Mouse (Mus musculus) cortical plate, adult 2 months (tissue): ENCODE measurements around the gene Hcn2. TPM values are rescaled to one million over a fixed set of nuclear protein-coding genes. Genes with fewer than 3 reads are reported as not detected.

ENCODE experiments used
- H3K27ac ChIP-seq: fragments of 200-500 bp; 2 replicates; pipeline ENCODE4 v1.5.1; 2012; ENCODE audit warnings: low read length, control low read depth, inconsistent platforms; ENCODE audit not compliant: insufficient read depth
- H3K4me1 ChIP-seq: fragments of 200-500 bp; 2 replicates; pipeline ENCODE4 v1.6.1; 2011; ENCODE audit warnings: low read length; ENCODE audit not compliant: control insufficient read depth, insufficient read depth
- H3K4me3 ChIP-seq: fragments of 200-500 bp; 2 replicates; pipeline ENCODE4 v1.5.1; 2011; ENCODE audit warnings: mild to moderate bottlenecking, low read length, control low read depth; ENCODE audit not compliant: insufficient read depth
- CTCF ChIP-seq: fragments of 200-500 bp; IDR thresholded peaks from 2 replicates; pipeline ENCODE4 v1.5.1; 2011; ENCODE audit warnings: mild to moderate bottlenecking, control low read depth, low read length; ENCODE audit not compliant: insufficient read depth; ENCODE audit errors: extremely low read depth
- POLR2A ChIP-seq: fragments of 200-500 bp; IDR thresholded peaks from 2 replicates; pipeline ENCODE4 v1.6.1; 2011; ENCODE audit warnings: mild to moderate bottlenecking, low read length, control low read depth; ENCODE audit not compliant: insufficient read depth; ENCODE audit errors: extremely low read depth
- polyA plus RNA-seq: library from polyadenylated mRNA; depleted of rRNA; stranded (reverse); fragments of >200 nt; gene quantifications from 2 replicates; pipeline ENCODE4 v1.2.3, GENCODE M21; 2012

Hcn2 gene
- polyA plus RNA-seq, 1 experiment, result 123 TPM

DNA sequence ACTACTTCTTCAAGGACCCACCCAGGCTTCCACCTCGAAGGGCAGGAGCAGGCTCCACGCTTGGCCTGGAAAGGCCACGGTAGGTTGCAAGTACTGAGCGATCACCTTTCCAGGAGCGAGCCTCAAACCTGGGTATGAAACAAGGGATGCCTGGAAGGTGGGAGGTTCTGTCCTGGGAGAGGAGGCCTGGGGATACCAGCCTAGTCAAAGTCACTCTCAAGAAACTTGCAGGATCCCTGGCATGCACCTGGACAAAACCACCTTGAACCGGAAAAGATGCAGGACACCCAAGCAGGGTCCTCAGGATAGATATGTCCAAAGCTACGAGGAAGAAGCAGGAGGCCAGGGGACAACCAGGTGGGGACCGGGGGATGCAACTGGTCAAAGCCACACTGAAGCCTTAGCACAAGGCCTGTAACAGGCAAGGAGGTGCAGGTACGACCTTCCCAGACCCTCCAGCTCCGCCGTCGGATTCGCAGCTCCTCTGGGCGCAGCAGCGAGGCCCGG lies 49.6 kb downstream of the Hcn2 start:
- TF ChIP-seq CTCF (no peak), POLR2A (no peak)
- Histone ChIP-seq H3K4me3 (peak overlapping the region; percentile 87), H3K4me1 (peaks cover 9% of the 10 kb centered on the region; the same call in 1 of the 2 replicates), H3K27ac (peak overlapping the region; percentile 79)

DNA sequence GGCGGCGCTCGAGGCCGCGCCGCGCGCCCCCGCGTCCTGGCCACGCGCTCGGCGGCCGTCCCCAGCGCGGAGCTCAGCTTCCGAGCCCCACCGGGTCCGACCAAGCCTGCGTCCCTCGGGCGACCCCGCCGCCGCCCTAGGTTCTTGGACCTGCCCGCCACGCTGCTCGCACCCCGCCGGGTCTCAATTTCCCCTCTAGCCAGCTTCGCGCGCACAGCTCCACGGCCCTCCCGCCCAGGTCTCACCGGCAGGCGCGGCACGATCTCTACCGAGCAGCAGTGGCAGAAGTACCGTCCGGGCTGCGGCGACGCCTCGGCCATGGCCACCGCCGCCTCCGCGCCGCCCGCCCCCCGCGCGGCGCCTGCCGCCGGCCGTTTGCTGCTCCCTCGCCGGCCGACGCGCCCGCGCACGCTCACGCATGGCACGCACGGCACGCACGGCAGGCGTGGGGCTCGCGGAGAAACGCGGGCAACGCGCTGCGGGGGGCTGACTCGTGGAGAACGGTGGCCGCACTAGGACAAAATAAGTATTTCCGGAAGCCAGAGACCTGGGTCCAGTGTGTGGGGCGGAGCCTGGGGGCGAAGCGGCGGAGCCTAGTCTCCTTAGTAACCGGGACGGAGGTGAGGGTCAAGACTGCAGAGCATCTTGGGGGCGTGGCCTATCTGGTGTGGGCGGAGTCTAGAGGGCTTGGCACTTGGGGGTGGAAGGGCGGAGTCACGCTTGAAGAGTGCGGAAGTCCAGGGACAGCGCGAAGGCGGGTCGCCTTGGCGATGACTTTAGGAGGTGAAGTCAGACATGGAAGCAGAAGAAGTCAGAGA lies 50.3 kb downstream of the Hcn2 start, which contains the start of gene Rnf126:
Gene Rnf126 (minus strand): TSS at position 445 of the 818 bp plus-strand sequence.
- Histone ChIP-seq H3K4me3 (peak within 1 kb of the TSS; percentile 87), H3K27ac (peak within 1 kb of the TSS; percentile 79), H3K4me1 (peaks cover 9% of the 10 kb centered on the region; the same call in 1 of the 2 replicates)
- TF ChIP-seq POLR2A (no peak), CTCF (no peak)

DNA sequence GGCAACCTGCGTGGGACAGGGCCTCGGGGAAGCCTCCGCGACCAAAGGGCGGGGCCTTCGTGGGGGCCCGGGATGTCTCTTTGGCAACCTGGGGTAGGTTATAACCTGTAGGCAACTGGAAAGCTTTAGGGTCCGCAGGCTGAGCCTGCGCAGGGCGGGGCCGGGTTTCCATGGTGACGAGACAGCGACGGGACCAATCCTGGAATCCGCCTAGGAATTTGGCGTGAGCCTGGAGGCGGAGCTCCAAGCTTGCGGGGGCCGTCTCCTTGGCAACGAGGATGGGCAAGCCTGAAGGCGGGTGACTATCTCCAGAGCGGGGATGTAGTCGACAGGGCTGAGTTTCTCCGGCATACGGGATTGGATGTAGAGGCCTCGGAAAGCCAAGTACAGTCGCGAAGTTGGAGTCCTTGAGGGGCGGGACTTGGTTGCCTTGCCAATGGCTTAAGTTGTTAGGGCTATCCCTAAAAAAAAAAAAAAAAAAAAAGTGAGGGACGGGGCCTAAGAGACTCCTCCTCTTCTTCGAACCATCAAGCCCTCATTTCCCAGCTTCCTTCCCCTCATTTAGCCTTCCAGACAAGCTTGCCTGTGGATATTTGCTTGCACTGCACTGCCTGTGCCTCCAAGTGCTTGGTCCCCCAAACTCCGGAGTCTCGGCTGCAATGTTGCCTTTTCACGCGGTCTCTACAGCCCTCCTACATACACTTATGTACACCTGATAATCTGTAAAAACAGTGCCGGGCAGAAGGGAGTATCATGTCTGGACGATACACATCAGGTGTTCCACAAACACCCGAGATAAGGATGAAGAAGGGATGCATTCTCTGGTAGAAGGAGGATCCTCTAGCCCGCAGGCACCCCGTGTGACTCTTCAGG lies 51.2 kb downstream of the Hcn2 start:
- Histone ChIP-seq H3K4me3 (peak overlapping the region; percentile 87), H3K27ac (peak overlapping the region; percentile 52), H3K4me1 (peaks cover 9% of the 10 kb centered on the region; the same call in 1 of the 2 replicates)
- TF ChIP-seq CTCF, result no peak
- peak; percentile 84; the same call in 1 of the 2 replicates for TF ChIP-seq POLR2A

DNA sequence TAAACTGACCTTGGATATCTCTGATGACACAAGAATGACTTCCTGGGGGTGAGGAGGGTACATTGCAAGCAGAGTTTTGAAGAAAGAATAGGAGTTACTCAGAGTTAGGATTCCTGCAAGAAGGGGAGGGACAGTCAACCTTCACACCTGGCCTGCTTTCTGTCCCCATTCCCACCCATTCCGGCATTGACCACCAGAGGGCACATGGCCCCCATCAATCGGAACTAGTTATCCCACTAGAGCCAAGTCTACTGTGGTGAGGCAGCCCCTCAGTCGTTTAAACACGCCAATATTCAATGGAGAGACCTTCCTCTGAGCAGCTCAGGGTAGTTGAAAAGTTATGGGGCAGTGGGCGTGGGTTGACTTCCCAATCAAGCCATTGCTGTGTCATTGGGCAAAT lies 52.0 kb downstream of the Hcn2 start:
- peak overlapping the region; percentile 6; the same call in 1 of the 2 replicates for H3K27ac ChIP-seq
- TF ChIP-seq CTCF (peak; percentile 91), POLR2A (no peak)
- peak overlapping the region; percentile 87 for H3K4me3 ChIP-seq
- H3K4me1 ChIP-seq, result peaks cover 7% of the 10 kb centered on the region; the same call in 1 of the 2 replicates

DNA sequence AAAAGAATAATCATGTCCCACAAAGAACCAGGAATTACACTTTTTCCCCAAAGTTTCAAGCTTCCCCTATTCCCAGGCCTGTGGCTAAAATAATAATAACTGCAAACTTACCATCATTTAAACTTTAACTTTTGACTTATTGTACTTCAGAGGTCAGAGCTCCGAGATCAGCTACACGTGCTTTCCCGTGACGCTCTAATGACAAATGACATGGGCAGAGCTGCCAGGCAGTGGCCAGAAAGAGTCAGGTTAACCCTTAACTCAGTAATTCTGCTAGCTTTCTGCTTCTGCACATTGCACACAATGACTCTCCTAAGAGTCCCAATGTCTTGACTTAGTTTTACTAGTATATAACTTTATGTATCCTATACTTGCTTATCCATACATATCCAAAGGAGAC lies 52.9 kb downstream of the Hcn2 start:
- no peak for TF ChIP-seq CTCF
- no peak for TF ChIP-seq POLR2A
- H3K4me3 ChIP-seq, result no peak overlapping the region
- no peak overlapping the region for H3K27ac ChIP-seq
- H3K4me1 ChIP-seq, result peaks cover 4% of the 10 kb centered on the region; the same call in 1 of the 2 replicates

DNA sequence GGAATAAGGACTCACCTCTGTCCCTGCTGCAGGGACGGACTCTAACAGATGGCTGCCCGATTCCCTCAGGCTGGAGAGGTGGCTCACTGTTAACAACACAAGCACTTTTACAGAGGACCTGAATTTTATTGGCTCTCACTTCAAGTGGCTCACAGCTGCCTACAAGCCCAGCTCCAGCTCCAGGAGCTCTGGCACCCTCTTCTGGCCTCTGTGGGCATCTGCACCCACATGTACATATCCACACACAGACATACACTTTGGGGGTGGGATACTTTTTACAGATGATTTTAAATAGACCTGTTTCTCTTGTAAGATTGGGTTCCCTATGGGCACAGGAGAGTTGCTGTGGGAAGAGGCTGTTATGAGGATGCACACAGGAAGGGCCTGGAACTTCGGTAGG lies 55.9 kb downstream of the Hcn2 start:
- Histone ChIP-seq H3K4me3 (no peak overlapping the region), H3K4me1 (no peaks in the 10 kb centered on the region), H3K27ac (no peak overlapping the region)
- TF ChIP-seq POLR2A, result no peak
- no peak for TF ChIP-seq CTCF

DNA sequence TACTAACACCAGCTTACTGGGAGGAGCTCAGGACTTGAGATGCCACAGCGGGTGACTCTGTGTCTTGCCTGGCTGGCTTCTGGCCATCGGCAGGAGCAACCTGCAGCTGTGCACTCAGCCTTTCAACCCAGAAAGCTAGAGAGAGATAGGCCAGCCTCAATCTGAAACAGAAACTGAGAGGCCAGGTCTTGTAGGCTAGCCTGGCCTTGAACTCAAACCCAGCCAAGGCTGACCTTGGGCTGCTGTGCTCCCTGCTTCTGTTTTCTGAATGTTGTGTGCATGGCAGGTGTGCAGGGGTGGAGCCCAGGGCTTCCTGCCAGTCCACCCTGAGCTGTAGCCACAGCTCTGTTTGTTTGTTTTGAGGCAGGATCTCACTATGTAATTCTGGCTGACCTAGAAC lies 56.8 kb downstream of the Hcn2 start:
- Histone ChIP-seq H3K4me1 (no peaks in the 10 kb centered on the region), H3K4me3 (no peak overlapping the region), H3K27ac (no peak overlapping the region)
- TF ChIP-seq CTCF (no peak), POLR2A (no peak)

DNA sequence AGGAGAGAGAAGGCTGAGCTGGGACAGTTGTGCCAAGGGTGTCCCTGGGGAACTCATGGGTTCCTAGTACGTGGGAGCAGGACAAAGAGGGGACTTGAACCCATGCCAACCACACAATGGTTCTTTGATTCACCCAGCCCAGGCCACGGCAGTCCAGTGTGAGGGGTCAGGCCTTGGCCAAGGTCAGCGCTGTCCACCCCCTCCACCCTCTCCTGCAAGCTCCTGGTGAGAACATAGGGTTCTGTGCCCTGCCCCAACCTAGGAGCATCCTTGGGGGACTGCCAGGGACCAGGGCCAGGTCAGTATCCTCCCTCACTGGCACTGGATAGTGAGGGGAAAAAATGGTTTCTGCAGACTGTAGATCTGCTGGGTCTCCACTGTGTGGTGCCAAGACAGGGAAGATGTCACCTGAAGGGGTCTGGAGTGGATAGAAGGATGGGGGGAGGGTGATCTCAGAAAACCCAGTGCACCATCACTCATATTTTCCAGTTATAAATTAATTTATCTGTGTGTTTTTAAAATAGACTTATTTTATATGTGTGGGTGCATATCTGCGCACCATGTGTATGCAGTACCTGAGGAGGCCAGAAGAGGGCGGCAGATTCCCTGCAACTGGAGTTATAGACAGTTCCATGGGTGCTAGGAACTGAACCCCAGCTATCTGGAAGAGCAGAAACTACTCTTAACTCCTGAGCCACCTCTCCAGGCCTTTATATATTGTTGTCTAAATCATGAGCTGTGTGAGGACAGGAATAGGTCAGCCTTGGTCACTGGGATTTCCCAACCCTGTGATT lies 58.2 kb downstream of the Hcn2 start:
- Histone ChIP-seq H3K27ac (no peak overlapping the region), H3K4me3 (no peak overlapping the region)
- 0 out of 2 replicates have a peak, but pooled peaks have one; percentile 8 for TF ChIP-seq CTCF
- no peak for TF ChIP-seq POLR2A

More for the DNA sequence above, 58.2 kb downstream of the Hcn2 start:
- H3K4me1 ChIP-seq, result peaks cover 1% of the 10 kb centered on the region; the same call in 1 of the 2 replicates
